Mouse (Mus musculus) MEL (cell line): ENCODE data around the gene Accs.

ENCODE experiments used
- CTCF ChIP-seq, 3 experiments: IDR thresholded peaks in 2 of 3; conservative IDR thresholded peaks in 1 of 3; 2 replicates each; pipeline ENCODE4 v1.5.1; 2011 to 2012; ENCODE audit warnings: low read length in 3 of 3, low read depth in 2 of 3, mild to moderate bottlenecking in 2 of 3, improper control_type of control experiment in 1 of 3, inconsistent platforms in 1 of 3, mixed read lengths in 1 of 3, moderate library complexity in 1 of 3; ENCODE audit not compliant: control insufficient read depth in 1 of 3, insufficient read depth in 1 of 3, poor library complexity in 1 of 3, severe bottlenecking in 1 of 3
- GATA1 ChIP-seq: IDR thresholded peaks from 2 replicates; pipeline ENCODE4 v1.6.1; 2011; ENCODE audit warnings: low read depth, low read length, improper control_type of control experiment
- HCFC1 ChIP-seq: IDR thresholded peaks from 2 replicates; pipeline ENCODE4 v1.6.1; 2012; ENCODE audit warnings: low read depth, mild to moderate bottlenecking, inconsistent platforms, low read length, improper control_type of control experiment, moderate library complexity
- JUND ChIP-seq: IDR thresholded peaks from 2 replicates; pipeline ENCODE4 v1.6.1; 2011; ENCODE audit warnings: low read depth, mild to moderate bottlenecking, improper control_type of control experiment, low read length
- KAT2A ChIP-seq: conservative IDR thresholded peaks from 2 replicates; pipeline ENCODE4 v1.6.1; 2012; ENCODE audit warnings: low read depth, low read length, improper control_type of control experiment, inconsistent platforms
- MAFK ChIP-seq: IDR thresholded peaks from 2 replicates; pipeline ENCODE4 v1.6.1; 2011; ENCODE audit warnings: low read depth, mild to moderate bottlenecking, low read length, improper control_type of control experiment, borderline replicate concordance
- MEF2A ChIP-seq: IDR thresholded peaks from 2 replicates; pipeline ENCODE4 v1.6.1; 2014; ENCODE audit warnings: low read depth, mild to moderate bottlenecking, inconsistent platforms, low read length, improper control_type of control experiment; ENCODE audit not compliant: poor library complexity, insufficient replicate concordance, severe bottlenecking; ENCODE audit errors: extremely low read depth
- MXI1 ChIP-seq: IDR thresholded peaks from 2 replicates; pipeline ENCODE4 v1.6.1; 2011; ENCODE audit warnings: mild to moderate bottlenecking, low read depth, low read length, improper control_type of control experiment
- POLR2A ChIP-seq, 2 experiments: IDR thresholded peaks; 2 replicates each; pipeline ENCODE4 v1.6.1; 2011 to 2012; ENCODE audit warnings: low read length in 2 of 2, mild to moderate bottlenecking in 2 of 2, control low read depth in 1 of 2, improper control_type of control experiment in 1 of 2, low read depth in 1 of 2, moderate library complexity in 1 of 2; ENCODE audit not compliant: control insufficient read depth in 1 of 2, insufficient read depth in 1 of 2, poor library complexity in 1 of 2
- POLR2AphosphoS5 ChIP-seq: IDR thresholded peaks from 2 replicates; pipeline ENCODE4 v1.6.1; 2012; ENCODE audit warnings: low read depth, borderline replicate concordance, mild to moderate bottlenecking, inconsistent platforms, low read length, moderate library complexity, mixed read lengths
- TBP ChIP-seq: IDR thresholded peaks from 2 replicates; pipeline ENCODE4 v1.8.0; 2011; ENCODE audit warnings: low read depth, low read length, improper control_type of control experiment
- ZKSCAN1 ChIP-seq: IDR thresholded peaks from 2 replicates; pipeline ENCODE4 v1.6.1; 2012; ENCODE audit warnings: low read depth, mild to moderate bottlenecking, inconsistent platforms, low read length, improper control_type of control experiment, moderate library complexity
- ZNF384 ChIP-seq: IDR thresholded peaks from 2 replicates; pipeline ENCODE4 v1.6.1; 2012; ENCODE audit warnings: low read depth, mild to moderate bottlenecking, inconsistent platforms, low read length, improper control_type of control experiment

GRCm38 (mm10) chr2:93881640-93882367, 32.1 kb upstream of the Accs start:
- TF ChIP-seq HCFC1: no peak
- TF ChIP-seq POLR2A (IDR thresholded peaks at IDR 0.05; ENCODE audit: control insufficient read depth in 1 of 2, insufficient read depth in 1 of 2, low read depth in 1 of 2, low read length in 2 of 2, poor library complexity in 1 of 2): no peak
- no peak for TF ChIP-seq KAT2A
- no peak for TF ChIP-seq MAFK
- TF ChIP-seq TBP: no peak
- TF ChIP-seq CTCF (IDR thresholded peaks at IDR 0.05 in 2 of 3, conservative IDR thresholded peaks at IDR 0.05 in 1 of 3; ENCODE audit: control insufficient read depth in 1 of 3, insufficient read depth in 1 of 3, low read depth in 2 of 3, low read length in 3 of 3, poor library complexity in 1 of 3, severe bottlenecking in 1 of 3): no peak
- no peak for TF ChIP-seq GATA1
- TF ChIP-seq POLR2AphosphoS5: no peak
- TF ChIP-seq MXI1: no peak
- no peak for TF ChIP-seq ZNF384
- no peak for TF ChIP-seq MEF2A
- no peak for TF ChIP-seq JUND
- no peak for TF ChIP-seq ZKSCAN1
